Comparison of ENCODE assay signal across 25 mouse cellular contexts in the genomic region with DNA sequence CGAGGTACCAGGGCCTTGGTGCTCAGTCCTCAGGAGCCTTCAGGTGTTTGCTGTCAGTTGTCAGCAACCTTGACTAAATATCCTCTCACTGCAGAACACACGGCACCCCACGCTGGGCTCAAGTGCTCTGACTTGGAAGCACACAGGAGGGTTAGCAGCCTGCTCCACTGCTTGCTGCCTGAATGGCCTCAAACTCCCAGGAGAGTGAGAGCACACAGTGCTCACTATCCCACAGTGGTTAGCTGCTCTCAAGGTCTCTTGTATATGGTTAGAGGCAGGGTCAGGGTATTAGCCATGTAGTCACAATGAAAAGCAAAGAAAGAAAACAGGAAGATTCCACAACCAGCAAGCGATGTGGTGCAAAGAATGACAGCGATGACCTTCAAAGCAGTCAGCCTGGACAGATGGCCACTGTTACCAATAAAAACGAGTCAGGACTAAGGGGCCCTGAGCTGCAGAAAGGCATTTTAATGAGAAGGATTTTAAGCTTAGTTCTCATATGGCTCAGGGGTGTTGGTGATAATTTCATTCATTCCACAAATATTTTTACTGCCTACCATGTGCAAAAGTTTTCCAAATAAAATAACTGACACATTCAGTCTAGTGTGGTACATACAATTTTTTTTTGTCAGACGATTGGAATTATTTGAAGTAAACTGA. TPM values are rescaled to one million over a fixed set of nuclear protein-coding genes. Genes with fewer than 3 reads are reported as not detected.
DNase-seq lines count a peak whose midpoint lies in the region; ATAC-seq and TF ChIP-seq lines count a peak whose summit lies in the region.
"Had no signal": no experiment of that assay in that cellular context is flagged by ENCODE, and none has a peak within 500 bp of the region (broad histone marks: within the 10 kb centered on the region; RNA-seq: fewer than 3 reads in every experiment).

No protein-coding gene starts in this region.

- H3K4me3 ChIP-seq in forebrain, embryonic 13.5 days: no peak overlapping the region
- H3K4me3 ChIP-seq in forebrain, postnatal 0 days (ENCODE audit: low read depth, low read length): no peak overlapping the region
- H3K4me3 ChIP-seq in heart, embryonic 14.5 days (ENCODE audit: control insufficient read depth in 1 of 2, insufficient read depth in 1 of 2, low read depth in 1 of 2, low read length in 2 of 2): no peak overlapping the region
- no peak overlapping the region for H3K4me3 ChIP-seq in limb, embryonic 12.5 days (replicated peaks)
- H3K4me3 ChIP-seq in limb, embryonic 10.5 days: no peak overlapping the region
- H3K4me3 ChIP-seq in lung, postnatal 0 days (ENCODE audit: low read depth, low read length): no peak overlapping the region
- H3K4me3 ChIP-seq: embryonic facial prominence, embryonic 12.5 days; liver, embryonic 12.5 days; myocyte had no signal

- ATAC-seq in forebrain, embryonic 13.5 days: peak; percentile 21; the same call in 1 of the 2 replicates
- no peak for ATAC-seq in forebrain, postnatal 0 days
- no peak; the same call in 1 of the 2 replicates for ATAC-seq in heart, embryonic 14.5 days (ENCODE audit: insufficient number of reproducible peaks, insufficient read depth, low FRiP score, low read depth)
- ATAC-seq in limb, embryonic 12.5 days (ENCODE audit: insufficient number of reproducible peaks, insufficient read depth, low FRiP score, low TSS enrichment, low read depth): peak; percentile 63; the same call in 1 of the 2 replicates
- ATAC-seq in lung, postnatal 0 days: no peak
- ATAC-seq: hindbrain, postnatal 0 days; liver, embryonic 12.5 days had no signal

- H3K9ac ChIP-seq in forebrain, embryonic 13.5 days: no peak overlapping the region
- no peak overlapping the region for H3K9ac ChIP-seq in forebrain, postnatal 0 days
- peak overlapping the region; percentile 32; the same call in 1 of the 2 replicates for H3K9ac ChIP-seq in heart, embryonic 14.5 days (ENCODE audit: low read length)
- H3K9ac ChIP-seq in limb, embryonic 12.5 days (replicated peaks): no peak overlapping the region
- no peak overlapping the region for H3K9ac ChIP-seq in lung, postnatal 0 days (replicated peaks; ENCODE audit: low read depth)
- H3K9ac ChIP-seq: embryonic facial prominence, embryonic 12.5 days; liver, embryonic 12.5 days had no signal

- H3K9me3 ChIP-seq in forebrain, embryonic 13.5 days (replicated peaks): no peaks in the 10 kb centered on the region
- no peaks in the 10 kb centered on the region for H3K9me3 ChIP-seq in forebrain, postnatal 0 days (ENCODE audit: low read length)
- H3K9me3 ChIP-seq in heart, embryonic 14.5 days (ENCODE audit: control insufficient read depth, low read length): no peaks in the 10 kb centered on the region
- peaks cover 6% of the 10 kb centered on the region; the same call in 1 of the 2 replicates for H3K9me3 ChIP-seq in limb, embryonic 12.5 days
- no peaks in the 10 kb centered on the region for H3K9me3 ChIP-seq in limb, embryonic 10.5 days (replicated peaks)
- no peaks in the 10 kb centered on the region for H3K9me3 ChIP-seq in lung, postnatal 0 days (ENCODE audit: low read length)
- H3K9me3 ChIP-seq: embryonic facial prominence, embryonic 12.5 days; liver, embryonic 12.5 days had no signal

- TF ChIP-seq CTCF in forebrain, postnatal 0 days (IDR thresholded peaks at IDR 0.05; ENCODE audit: low read depth): no peak
- no peak for TF ChIP-seq CTCF in lung, postnatal 0 days (IDR thresholded peaks at IDR 0.05)

- DNase-seq in forebrain, postnatal 0 days: no peak
- DNase-seq in heart, postnatal 36 days: no peak
- no peak for DNase-seq in limb, embryonic 10.5 days (ENCODE audit: low spot score)
- peak; percentile 65 for DNase-seq in brain, adult 2 months (ENCODE audit: low read depth, low spot score)
- DNase-seq in lung, postnatal 0 days (ENCODE audit: low spot score): no peak
- DNase-seq: cerebellum, postnatal 10 days; kidney, adult 11 months; layer of hippocampus, postnatal 36 days; lung, adult 2 months; lung, postnatal 36 days; right cerebral cortex, postnatal 14 days; spleen, adult 18-20 months; thymus, postnatal 25 days had no signal

- no peak for TF ChIP-seq EP300 in lung, postnatal 0 days (IDR thresholded peaks at IDR 0.05)

- H3K27ac ChIP-seq in forebrain, embryonic 13.5 days: no peak overlapping the region
- no peak overlapping the region for H3K27ac ChIP-seq in forebrain, postnatal 0 days (ENCODE audit: low read depth, low read length)
- H3K27ac ChIP-seq in heart, embryonic 14.5 days (replicated peaks in 1 of 2; ENCODE audit: control insufficient read depth in 1 of 2, insufficient read depth in 1 of 2, low read depth in 2 of 2, low read length in 2 of 2): peak overlapping the region; percentile 28 to 55
- H3K27ac ChIP-seq in limb, embryonic 12.5 days: no peak overlapping the region
- no peak overlapping the region for H3K27ac ChIP-seq in limb, embryonic 10.5 days
- no peak overlapping the region for H3K27ac ChIP-seq in lung, postnatal 0 days (ENCODE audit: low read length)
- H3K27ac ChIP-seq: embryonic facial prominence, embryonic 12.5 days; hindbrain, postnatal 0 days; liver, embryonic 12.5 days had no signal

- no peaks in the 10 kb centered on the region for H3K36me3 ChIP-seq in forebrain, embryonic 13.5 days (ENCODE audit: poor library complexity, severe bottlenecking)
- H3K36me3 ChIP-seq in forebrain, postnatal 0 days (ENCODE audit: insufficient read depth): no peaks in the 10 kb centered on the region
- H3K36me3 ChIP-seq in heart, embryonic 14.5 days (ENCODE audit: control insufficient read depth, insufficient read depth, low read length): no peaks in the 10 kb centered on the region
- H3K36me3 ChIP-seq in limb, embryonic 12.5 days: no peaks in the 10 kb centered on the region
- no peaks in the 10 kb centered on the region for H3K36me3 ChIP-seq in limb, embryonic 10.5 days
- H3K36me3 ChIP-seq in lung, postnatal 0 days (ENCODE audit: insufficient read depth, low read length): no peaks in the 10 kb centered on the region
- H3K36me3 ChIP-seq: embryonic facial prominence, embryonic 12.5 days; liver, embryonic 12.5 days had no signal

- intact Hi-C loops in heart, postnatal 36 days (cut with DNase I): no loop called here

- 52% methylated on average over 7 of the region's 7 CpGs for WGBS in forebrain, embryonic 13.5 days
- 57% methylated on average over 7 of the region's 7 CpGs for WGBS in forebrain, postnatal 0 days
- 30% methylated on average over 7 of the region's 7 CpGs for WGBS in heart, embryonic 14.5 days
- 35% methylated on average over 7 of the region's 7 CpGs for WGBS in limb, embryonic 12.5 days
- WGBS in limb, embryonic 10.5 days: 59% methylated on average over 7 of the region's 7 CpGs
- WGBS in lung, postnatal 0 days: 48% methylated on average over 7 of the region's 7 CpGs

- H3K4me2 ChIP-seq in forebrain, embryonic 13.5 days: no peak overlapping the region
- no peak overlapping the region for H3K4me2 ChIP-seq in forebrain, postnatal 0 days (ENCODE audit: low read depth)
- no peak overlapping the region for H3K4me2 ChIP-seq in heart, embryonic 14.5 days (ENCODE audit: low read length)
- no peak overlapping the region for H3K4me2 ChIP-seq in limb, embryonic 12.5 days
- no peak overlapping the region for H3K4me2 ChIP-seq in lung, postnatal 0 days (replicated peaks; ENCODE audit: low read depth, low read length)
- H3K4me2 ChIP-seq: embryonic facial prominence, embryonic 12.5 days; liver, embryonic 12.5 days had no signal

- no peaks in the 10 kb centered on the region for H3K4me1 ChIP-seq in forebrain, embryonic 13.5 days
- H3K4me1 ChIP-seq in forebrain, postnatal 0 days (ENCODE audit: insufficient read depth): no peaks in the 10 kb centered on the region
- H3K4me1 ChIP-seq in heart, embryonic 14.5 days (ENCODE audit: control insufficient read depth in 2 of 2, insufficient read depth in 2 of 2, low read length in 2 of 2): peaks cover 8 to 14% of the 10 kb centered on the region in 2 experiments
- H3K4me1 ChIP-seq in limb, embryonic 12.5 days (replicated peaks): peaks cover 15% of the 10 kb centered on the region
- H3K4me1 ChIP-seq in limb, embryonic 10.5 days: peaks cover 3% of the 10 kb centered on the region; the same call in 1 of the 2 replicates
- no peaks in the 10 kb centered on the region for H3K4me1 ChIP-seq in lung, postnatal 0 days (ENCODE audit: insufficient read depth, low read depth, low read length)
- H3K4me1 ChIP-seq: liver, embryonic 12.5 days had no signal

- H3K27me3 ChIP-seq in forebrain, embryonic 13.5 days: no peaks in the 10 kb centered on the region
- H3K27me3 ChIP-seq in forebrain, postnatal 0 days (ENCODE audit: insufficient read depth, low read length): no peaks in the 10 kb centered on the region
- H3K27me3 ChIP-seq in heart, embryonic 14.5 days (ENCODE audit: control insufficient read depth, insufficient read depth, low read length): no peaks in the 10 kb centered on the region
- no peaks in the 10 kb centered on the region for H3K27me3 ChIP-seq in limb, embryonic 12.5 days
- H3K27me3 ChIP-seq in limb, embryonic 10.5 days (ENCODE audit: low read depth, poor library complexity, severe bottlenecking): no peaks in the 10 kb centered on the region
- H3K27me3 ChIP-seq in lung, postnatal 0 days (replicated peaks; ENCODE audit: insufficient read depth, low read length): no peaks in the 10 kb centered on the region
- H3K27me3 ChIP-seq: CH12.LX; embryonic facial prominence, embryonic 12.5 days; liver, embryonic 12.5 days had no signal

RNA-seq across cellular contexts. Expression of a gene that starts 15.5 kb away (rescaled TPM):
- not detected in 2 replicates for polyA plus RNA-seq in forebrain, embryonic 13.5 days (2015; fragmentation: Nextera tagmentation; extraction: Ambion mirVana)
- not detected in 2 replicates for total RNA-seq in forebrain, postnatal 0 days (2014; rRNA removed)
- 0.26 and 0.40 TPM in 2 replicates for polyA plus RNA-seq in forebrain, postnatal 0 days (2015; fragmentation: Nextera tagmentation; extraction: Ambion mirVana)
- polyA plus RNA-seq in heart, embryonic 14.5 days (2014; fragmentation: Nextera tagmentation; extraction: Ambion mirVana): 18.6 and 21.2 TPM in 2 replicates
- total RNA-seq in heart, postnatal 36 days (2021): 100 to 1,000 TPM; 109 TPM
- 0.24 and 0.52 TPM in 2 replicates for polyA plus RNA-seq in limb, embryonic 12.5 days (2016; fragmentation: Nextera tagmentation; extraction: Ambion mirVana)
- 0.16 and 0.23 TPM in 2 replicates for polyA plus RNA-seq in limb, embryonic 10.5 days (2016; fragmentation: Nextera tagmentation; extraction: Ambion mirVana)
- 84.8 and 99.3 TPM in 2 replicates for polyA plus RNA-seq in lung, postnatal 0 days (2015; fragmentation: Nextera tagmentation; extraction: Ambion mirVana)
- total RNA-seq: CH12.LX; granulocyte monocyte progenitor cell, adult 5-6 weeks; megakaryocyte-erythroid progenitor cell, adult 5-6 weeks; MEL; neutrophil, adult 5-6 weeks had no signal
- polyA plus RNA-seq: liver, embryonic 12.5 days had no signal

Comparison
In these comparisons a context has a peak if more than half of its experiments do, and no peak if none do; other contexts are left out.
1. ATAC-seq: peak in forebrain, embryonic 13.5 days (single experiment) and limb, embryonic 12.5 days (single experiment); none in forebrain, postnatal 0 days (single experiment), heart, embryonic 14.5 days (single experiment) and lung, postnatal 0 days (single experiment).
2. H3K27ac ChIP-seq: peak in heart, embryonic 14.5 days (2 of 2); none in forebrain, embryonic 13.5 days (single experiment), forebrain, postnatal 0 days (single experiment), limb, embryonic 12.5 days (single experiment), limb, embryonic 10.5 days (single experiment) and lung, postnatal 0 days (single experiment).
3. RNA of a gene that starts 15.5 kb away (polyA plus RNA-seq): 84.8 to 99.3 TPM in lung, postnatal 0 days and 18.6 to 21.2 TPM in heart, embryonic 14.5 days; 0.26 to 0.40 TPM in forebrain, postnatal 0 days, 0.24 to 0.52 TPM in limb, embryonic 12.5 days, 0.16 to 0.23 TPM in limb, embryonic 10.5 days and not detected in forebrain, embryonic 13.5 days; every median in the first group is over 10 times any median in the second.